9 mouse cellular contexts compared by ENCODE assay signal in the genomic region with DNA sequence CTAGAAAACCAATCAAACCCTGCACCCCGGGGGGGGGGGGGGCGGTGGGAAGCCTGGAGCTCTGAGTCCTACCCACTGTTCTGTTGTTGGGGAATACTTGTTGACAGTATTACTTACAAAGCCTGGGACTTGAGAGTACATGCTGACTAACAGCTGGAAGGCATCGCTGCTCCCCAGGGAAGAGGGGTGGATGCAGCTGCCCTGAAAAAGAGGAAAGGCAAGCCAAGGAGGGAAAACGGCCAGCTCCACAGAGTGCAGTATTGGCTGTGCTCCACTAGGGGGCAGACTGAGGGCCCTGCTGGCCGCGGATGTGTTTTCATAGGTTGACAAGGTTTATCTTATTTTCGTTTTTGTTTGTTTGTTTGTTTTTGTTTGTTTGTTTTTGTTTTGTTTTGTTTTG. TPM values are rescaled to one million over a fixed set of nuclear protein-coding genes. Genes with fewer than 3 reads are reported as not detected.
DNase-seq lines count a peak whose midpoint lies in the region; ATAC-seq and TF ChIP-seq lines count a peak whose summit lies in the region.
"Had no signal": no experiment of that assay in that cellular context is flagged by ENCODE, and none has a peak within 500 bp of the region (broad histone marks: within the 10 kb centered on the region; RNA-seq: fewer than 3 reads in every experiment).

No protein-coding gene starts in this region.

- H3K4me2 ChIP-seq in hindbrain, embryonic 11.5 days (replicated peaks; ENCODE audit: low read depth, low read length): no peak overlapping the region
- no peak overlapping the region for H3K4me2 ChIP-seq in hindbrain, embryonic 16.5 days (ENCODE audit: low read length)
- H3K4me2 ChIP-seq in midbrain, postnatal 0 days (ENCODE audit: low read depth, low read length, poor library complexity, severe bottlenecking): no peak overlapping the region
- H3K4me2 ChIP-seq: embryonic facial prominence, embryonic 15.5 days had no signal

- no peaks in the 10 kb centered on the region for H3K27me3 ChIP-seq in hindbrain, embryonic 11.5 days (ENCODE audit: control insufficient read depth, insufficient read depth, low read length)
- no peaks in the 10 kb centered on the region for H3K27me3 ChIP-seq in hindbrain, embryonic 16.5 days (replicated peaks; ENCODE audit: control insufficient read depth, insufficient read depth, low read length)
- no peaks in the 10 kb centered on the region for H3K27me3 ChIP-seq in midbrain, postnatal 0 days (ENCODE audit: insufficient read depth, low read length)
- H3K27me3 ChIP-seq: embryonic facial prominence, embryonic 15.5 days had no signal

- H3K9ac ChIP-seq in hindbrain, embryonic 11.5 days (ENCODE audit: low read depth, low read length): no peak overlapping the region
- H3K9ac ChIP-seq in hindbrain, embryonic 16.5 days (ENCODE audit: low read depth, low read length): no peak overlapping the region
- H3K9ac ChIP-seq in midbrain, postnatal 0 days (replicated peaks; ENCODE audit: low read length, poor library complexity, severe bottlenecking): no peak overlapping the region
- H3K9ac ChIP-seq: embryonic facial prominence, embryonic 15.5 days had no signal

- no peak overlapping the region for H3K4me3 ChIP-seq in hindbrain, embryonic 11.5 days (ENCODE audit: low read depth, low read length)
- no peak overlapping the region for H3K4me3 ChIP-seq in hindbrain, embryonic 16.5 days (ENCODE audit: low read length)
- H3K4me3 ChIP-seq in midbrain, postnatal 0 days (ENCODE audit: low read depth, low read length): no peak overlapping the region
- H3K4me3 ChIP-seq: embryonic facial prominence, embryonic 15.5 days had no signal

- whole genome bisulfite sequencing in hindbrain, embryonic 11.5 days: 23% methylated on average over 7 of the region's 7 CpGs
- 24% methylated on average over 7 of the region's 7 CpGs for WGBS in hindbrain, embryonic 16.5 days
- WGBS in midbrain, postnatal 0 days: 24% methylated on average over 7 of the region's 7 CpGs

- no peak for ATAC-seq in hindbrain, embryonic 11.5 days (ENCODE audit: low FRiP score)
- no peak for ATAC-seq in hindbrain, embryonic 16.5 days
- ATAC-seq in erythroblast, adult 5-6 weeks (replicated peaks; ENCODE audit: low FRiP score, poor library complexity, severe bottlenecking): peak; percentile 80
- ATAC-seq in midbrain, postnatal 0 days (ENCODE audit: low FRiP score): no peak

- no peaks in the 10 kb centered on the region for H3K9me3 ChIP-seq in hindbrain, embryonic 11.5 days (ENCODE audit: control insufficient read depth, low read length)
- H3K9me3 ChIP-seq in hindbrain, embryonic 16.5 days (ENCODE audit: control insufficient read depth, low read length): no peaks in the 10 kb centered on the region
- H3K9me3 ChIP-seq in midbrain, postnatal 0 days (ENCODE audit: low read length): no peaks in the 10 kb centered on the region
- H3K9me3 ChIP-seq: embryonic facial prominence, embryonic 15.5 days had no signal

- H3K36me3 ChIP-seq in hindbrain, embryonic 11.5 days (ENCODE audit: control insufficient read depth, insufficient read depth, low read length): no peaks in the 10 kb centered on the region
- H3K36me3 ChIP-seq in hindbrain, embryonic 16.5 days (ENCODE audit: control insufficient read depth, insufficient read depth, low read length): no peaks in the 10 kb centered on the region
- H3K36me3 ChIP-seq in midbrain, postnatal 0 days (ENCODE audit: insufficient read depth, low read length): no peaks in the 10 kb centered on the region
- H3K36me3 ChIP-seq: embryonic facial prominence, embryonic 15.5 days had no signal

- H3K27ac ChIP-seq in hindbrain, embryonic 11.5 days (ENCODE audit: low read depth, low read length): no peak overlapping the region
- no peak overlapping the region for H3K27ac ChIP-seq in hindbrain, embryonic 16.5 days (ENCODE audit: low read depth, low read length)
- no peak overlapping the region for H3K27ac ChIP-seq in midbrain, postnatal 0 days (ENCODE audit: low read depth, low read length)
- H3K27ac ChIP-seq: embryonic facial prominence, embryonic 15.5 days had no signal

- H3K4me1 ChIP-seq in hindbrain, embryonic 11.5 days (replicated peaks; ENCODE audit: control insufficient read depth, insufficient read depth, low read length): no peaks in the 10 kb centered on the region
- H3K4me1 ChIP-seq in hindbrain, embryonic 16.5 days (ENCODE audit: control insufficient read depth, insufficient read depth, low read depth, low read length): no peaks in the 10 kb centered on the region
- no peaks in the 10 kb centered on the region for H3K4me1 ChIP-seq in midbrain, postnatal 0 days (ENCODE audit: insufficient read depth, low read length)
- H3K4me1 ChIP-seq: embryonic facial prominence, embryonic 15.5 days had no signal

- TF ChIP-seq CTCF in midbrain, postnatal 0 days (IDR thresholded peaks at IDR 0.05): peak; percentile 88

- peak; percentile 70 for DNase-seq in hindbrain, embryonic 11.5 days (ENCODE audit: low spot score)
- DNase-seq in B cell, adult 2 months: peak; percentile 64 to 65
- peak; percentile 61 for DNase-seq in adrenal gland, postnatal 25 days
- peak; percentile 87 for DNase-seq in kidney, postnatal 10 days
- DNase-seq in midbrain, postnatal 0 days (ENCODE audit: low spot score): peak; percentile 47
- peak; percentile 66 for DNase-seq in thymus, postnatal 4 days

RNA-seq across cellular contexts. Expression of a gene that starts 14.8 kb away (rescaled TPM):
- polyA plus RNA-seq in hindbrain, embryonic 11.5 days (2014; fragmentation: Nextera tagmentation; extraction: Ambion mirVana): 0.06 and 0.20 TPM in 2 replicates
- polyA plus RNA-seq in hindbrain, embryonic 16.5 days (2015; fragmentation: Nextera tagmentation; extraction: Ambion mirVana): 0.65 and 0.95 TPM in 2 replicates
- total RNA-seq in adrenal gland, postnatal 25 days (2021): not detected in 2 replicates
- total RNA-seq in erythroblast, adult 5-6 weeks (2015; ENCODE audit: low replicate concordance): not detected in 2 replicates
- total RNA-seq in erythroblast, adult 5-6 weeks (2017; ENCODE audit: low replicate concordance): not detected in 2 replicates
- total RNA-seq in midbrain, postnatal 0 days (2014; rRNA removed): 1.0 and 1.5 TPM in 2 replicates
- 0.67 and 0.91 TPM in 2 replicates for polyA plus RNA-seq in midbrain, postnatal 0 days (2015; fragmentation: Nextera tagmentation; extraction: Ambion mirVana)

RNA-seq across cellular contexts. Expression of a gene that starts 26.0 kb away (rescaled TPM):
- polyA plus RNA-seq in hindbrain, embryonic 11.5 days (2014; fragmentation: Nextera tagmentation; extraction: Ambion mirVana): 0.04 TPM in 1 of 2 replicates, not detected in the other
- 0.73 and 0.84 TPM in 2 replicates for polyA plus RNA-seq in hindbrain, embryonic 16.5 days (2015; fragmentation: Nextera tagmentation; extraction: Ambion mirVana)
- total RNA-seq in adrenal gland, postnatal 25 days (2021): not detected in 2 replicates
- not detected in 2 replicates for total RNA-seq in erythroblast, adult 5-6 weeks (2015; ENCODE audit: low replicate concordance)
- total RNA-seq in erythroblast, adult 5-6 weeks (2017; ENCODE audit: low replicate concordance): 0.34 TPM in 1 of 2 replicates, not detected in the other
- total RNA-seq in midbrain, postnatal 0 days (2014; rRNA removed): 3.5 and 4.1 TPM in 2 replicates
- 2.0 and 2.1 TPM in 2 replicates for polyA plus RNA-seq in midbrain, postnatal 0 days (2015; fragmentation: Nextera tagmentation; extraction: Ambion mirVana)

RNA-seq across cellular contexts. Expression of a gene that starts 45.9 kb away (rescaled TPM):
- polyA plus RNA-seq in hindbrain, embryonic 11.5 days (2014; fragmentation: Nextera tagmentation; extraction: Ambion mirVana): 0.06 and 0.40 TPM in 2 replicates
- 8.1 and 8.5 TPM in 2 replicates for polyA plus RNA-seq in hindbrain, embryonic 16.5 days (2015; fragmentation: Nextera tagmentation; extraction: Ambion mirVana)
- total RNA-seq in adrenal gland, postnatal 25 days (2021): 0.64 and 2.8 TPM in 2 replicates
- not detected in 2 replicates for total RNA-seq in erythroblast, adult 5-6 weeks (2015; ENCODE audit: low replicate concordance)
- total RNA-seq in erythroblast, adult 5-6 weeks (2017; ENCODE audit: low replicate concordance): 0.51 TPM in 1 of 2 replicates, not detected in the other
- total RNA-seq in midbrain, postnatal 0 days (2014; rRNA removed): 16.3 and 19.4 TPM in 2 replicates
- polyA plus RNA-seq in midbrain, postnatal 0 days (2015; fragmentation: Nextera tagmentation; extraction: Ambion mirVana): 17.8 and 21.4 TPM in 2 replicates

RNA-seq across cellular contexts. Expression of a gene that starts 49.2 kb away (rescaled TPM):
- polyA plus RNA-seq in hindbrain, embryonic 11.5 days (2014; fragmentation: Nextera tagmentation; extraction: Ambion mirVana): 0.21 TPM in 1 of 2 replicates, not detected in the other
- 0.94 and 1.2 TPM in 2 replicates for polyA plus RNA-seq in hindbrain, embryonic 16.5 days (2015; fragmentation: Nextera tagmentation; extraction: Ambion mirVana)
- 1.2 and 1.6 TPM in 2 replicates for total RNA-seq in adrenal gland, postnatal 25 days (2021)
- total RNA-seq in erythroblast, adult 5-6 weeks (2015; ENCODE audit: low replicate concordance): not detected in 2 replicates
- not detected in 2 replicates for total RNA-seq in erythroblast, adult 5-6 weeks (2017; ENCODE audit: low replicate concordance)
- 1.0 and 1.6 TPM in 2 replicates for total RNA-seq in midbrain, postnatal 0 days (2014; rRNA removed)
- 1.2 and 1.4 TPM in 2 replicates for polyA plus RNA-seq in midbrain, postnatal 0 days (2015; fragmentation: Nextera tagmentation; extraction: Ambion mirVana)

RNA-seq across cellular contexts. Expression of a gene that starts 51.4 kb away (rescaled TPM):
- 0.19 and 0.29 TPM in 2 replicates for polyA plus RNA-seq in hindbrain, embryonic 11.5 days (2014; fragmentation: Nextera tagmentation; extraction: Ambion mirVana)
- 1.4 and 1.8 TPM in 2 replicates for polyA plus RNA-seq in hindbrain, embryonic 16.5 days (2015; fragmentation: Nextera tagmentation; extraction: Ambion mirVana)
- total RNA-seq in adrenal gland, postnatal 25 days (2021): not detected in 2 replicates
- not detected in 2 replicates for total RNA-seq in erythroblast, adult 5-6 weeks (2015; ENCODE audit: low replicate concordance)
- total RNA-seq in erythroblast, adult 5-6 weeks (2017; ENCODE audit: low replicate concordance): not detected in 2 replicates
- total RNA-seq in midbrain, postnatal 0 days (2014; rRNA removed): 1.2 and 2.1 TPM in 2 replicates
- 1.7 and 2.0 TPM in 2 replicates for polyA plus RNA-seq in midbrain, postnatal 0 days (2015; fragmentation: Nextera tagmentation; extraction: Ambion mirVana)
